Mouse (Mus musculus): ENCODE data around the gene Gas2l2. TPM values are rescaled to one million over a fixed set of nuclear protein-coding genes. Genes with fewer than 3 reads are reported as not detected.

The Gas2l2 gene
- total RNA-seq, 2 experiments from 2014 or later: not detected

DNA sequence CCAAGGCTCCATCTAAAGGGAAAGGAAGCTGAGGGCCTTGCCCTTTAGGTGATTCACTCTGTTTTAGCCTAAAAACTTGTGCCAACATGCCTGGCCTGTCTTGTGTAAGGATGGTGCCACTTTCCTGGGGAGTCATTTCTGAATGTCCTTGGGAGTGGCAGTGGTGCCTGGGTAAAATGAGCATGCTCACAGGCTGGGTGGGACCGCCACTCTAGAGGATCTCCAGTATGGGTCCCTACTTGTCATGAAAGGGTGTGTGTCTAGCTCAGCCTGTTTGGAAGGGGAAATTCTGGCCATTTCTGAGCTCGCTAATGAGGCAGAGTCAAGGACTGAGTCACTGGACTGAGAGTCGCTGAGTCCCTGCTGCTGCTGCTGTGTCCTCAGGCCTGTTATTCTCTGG, 26.4 kb upstream of the Gas2l2 start:
- Histone ChIP-seq H3K27ac (peak overlapping the region; percentile 71), H3K4me3 (no peak overlapping the region)
- TF ChIP-seq CTCF (IDR thresholded peaks at IDR 0.05): no peak
- intact Hi-C loops (cut with DNase I): no loop called here
- DNase-seq: no peak

DNA sequence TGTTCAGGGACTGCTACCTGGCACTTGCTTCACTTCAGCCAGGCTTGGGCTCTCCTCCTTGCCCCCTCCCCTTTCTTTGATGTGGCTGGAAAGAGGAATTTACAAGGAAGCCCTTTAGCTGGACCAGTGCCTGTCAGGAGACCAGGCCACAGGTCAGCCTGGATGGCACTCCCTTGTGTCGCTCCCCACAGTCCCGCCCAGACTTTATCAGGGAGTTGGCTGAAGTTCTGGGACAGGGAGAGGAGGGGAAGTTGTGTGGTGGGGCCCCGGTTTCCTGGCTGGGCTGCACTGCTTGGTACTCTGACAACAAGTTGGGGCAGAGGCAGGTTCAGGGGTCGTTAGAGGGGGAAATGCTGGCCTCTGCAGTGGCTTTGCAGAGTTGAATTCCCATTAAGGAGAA, 25.3 kb upstream of the Gas2l2 start:
- no peak for DNase-seq

DNA sequence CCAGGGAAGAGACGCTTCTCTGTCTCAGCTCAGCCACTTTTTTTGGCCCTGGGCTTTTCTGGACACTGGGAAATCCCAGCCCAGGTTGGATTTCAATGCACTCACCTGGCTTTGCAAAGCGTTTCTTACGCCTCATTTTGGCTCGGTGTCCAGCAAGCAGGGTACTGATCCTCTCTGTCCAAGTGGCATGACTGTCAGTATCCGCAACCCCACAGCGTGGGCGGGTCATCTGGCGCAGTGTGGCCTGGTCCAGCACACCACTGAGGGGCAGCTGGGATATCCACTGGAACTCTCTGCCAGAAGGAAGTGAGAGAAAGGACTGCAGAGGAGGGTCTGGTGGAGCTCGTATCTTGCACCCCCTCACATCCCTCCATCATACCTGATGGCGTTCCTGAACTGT, 22.0 kb upstream of the Gas2l2 start:
- no peak for DNase-seq
- intact Hi-C loops (cut with DNase I): no loop called here
- no peak overlapping the region for H3K4me3 ChIP-seq
- no peak overlapping the region for H3K27ac ChIP-seq
- no peak for TF ChIP-seq CTCF (IDR thresholded peaks at IDR 0.05)

More for the DNA sequence above, 25.3 kb upstream of the Gas2l2 start:
- Histone ChIP-seq H3K4me3 (no peak overlapping the region), H3K27ac (peak overlapping the region; percentile 71)
- intact Hi-C loops (cut with DNase I): no loop called here
- no peak for TF ChIP-seq CTCF (IDR thresholded peaks at IDR 0.05)

DNA sequence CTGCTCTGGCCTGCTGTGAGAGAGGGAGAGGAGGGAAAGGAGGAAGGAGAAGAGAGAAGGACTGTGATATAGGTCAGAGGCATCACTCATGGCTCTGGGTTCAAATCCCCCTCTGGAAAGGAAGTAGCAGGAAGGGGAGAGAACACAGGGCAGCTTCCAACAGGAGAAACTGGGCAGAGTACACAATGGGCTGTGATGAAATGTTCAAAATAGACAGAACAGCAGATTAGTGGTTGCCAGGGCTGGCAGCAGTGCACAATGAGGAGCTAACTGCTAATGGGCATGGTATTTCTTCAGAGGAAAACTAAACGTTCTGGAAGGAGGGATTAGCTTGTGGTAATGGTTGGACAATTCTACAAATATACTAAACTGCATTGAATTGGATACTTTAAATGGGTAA, 21.3 kb upstream of the Gas2l2 start:
- H3K27ac ChIP-seq: no peak overlapping the region
- no peak for TF ChIP-seq CTCF (IDR thresholded peaks at IDR 0.05)
- intact Hi-C loops (cut with DNase I): no loop called here
- H3K4me3 ChIP-seq: no peak overlapping the region
- no peak for DNase-seq

DNA sequence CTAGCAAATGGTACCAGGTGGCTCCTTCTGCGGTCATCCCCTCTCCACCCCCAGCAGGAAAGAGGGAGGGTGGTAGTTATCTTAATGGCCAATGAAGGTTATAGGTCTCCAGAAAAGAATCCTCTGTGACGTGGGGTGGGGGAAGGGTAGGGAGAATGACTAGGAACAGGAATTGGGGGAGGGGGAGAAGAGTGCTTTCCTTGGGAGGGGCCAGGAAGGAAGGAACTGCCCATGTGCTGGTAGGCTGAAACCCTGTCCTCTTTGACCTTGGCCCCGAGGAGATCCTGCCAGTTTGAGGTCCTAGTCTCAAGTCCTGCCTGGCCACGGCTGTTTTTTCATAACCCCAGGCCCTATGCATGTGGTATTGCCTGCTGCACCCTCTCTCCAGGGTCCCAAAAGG, 20.0 kb upstream of the Gas2l2 start:
- Histone ChIP-seq H3K27ac (peak overlapping the region; percentile 67; the same call in 1 of the 2 replicates), H3K4me3 (no peak overlapping the region)
- intact Hi-C loops (cut with DNase I): no loop called here
- no peak for DNase-seq
- TF ChIP-seq CTCF (IDR thresholded peaks at IDR 0.05): no peak

DNA sequence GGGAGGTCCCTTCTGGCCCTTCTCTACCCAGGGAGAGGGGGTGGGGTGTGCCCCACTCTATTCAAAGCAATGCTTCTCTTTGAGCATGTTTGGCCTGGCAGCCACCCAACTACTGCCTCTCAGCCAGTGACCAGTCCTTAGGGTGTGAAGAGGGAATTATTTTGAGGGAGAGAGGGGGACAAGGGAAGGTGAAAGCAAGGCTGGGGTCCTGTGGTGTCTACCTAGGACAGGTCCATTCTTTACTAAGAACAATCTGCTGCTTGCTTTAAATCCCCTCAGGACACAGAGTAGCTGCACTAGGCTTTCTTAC, 19.6 kb upstream of the Gas2l2 start:
- Histone ChIP-seq H3K27ac (peak overlapping the region; percentile 67), H3K4me3 (no peak overlapping the region)
- intact Hi-C loops (cut with DNase I): no loop called here
- no peak for DNase-seq
- TF ChIP-seq CTCF (IDR thresholded peaks at IDR 0.05): no peak

DNA sequence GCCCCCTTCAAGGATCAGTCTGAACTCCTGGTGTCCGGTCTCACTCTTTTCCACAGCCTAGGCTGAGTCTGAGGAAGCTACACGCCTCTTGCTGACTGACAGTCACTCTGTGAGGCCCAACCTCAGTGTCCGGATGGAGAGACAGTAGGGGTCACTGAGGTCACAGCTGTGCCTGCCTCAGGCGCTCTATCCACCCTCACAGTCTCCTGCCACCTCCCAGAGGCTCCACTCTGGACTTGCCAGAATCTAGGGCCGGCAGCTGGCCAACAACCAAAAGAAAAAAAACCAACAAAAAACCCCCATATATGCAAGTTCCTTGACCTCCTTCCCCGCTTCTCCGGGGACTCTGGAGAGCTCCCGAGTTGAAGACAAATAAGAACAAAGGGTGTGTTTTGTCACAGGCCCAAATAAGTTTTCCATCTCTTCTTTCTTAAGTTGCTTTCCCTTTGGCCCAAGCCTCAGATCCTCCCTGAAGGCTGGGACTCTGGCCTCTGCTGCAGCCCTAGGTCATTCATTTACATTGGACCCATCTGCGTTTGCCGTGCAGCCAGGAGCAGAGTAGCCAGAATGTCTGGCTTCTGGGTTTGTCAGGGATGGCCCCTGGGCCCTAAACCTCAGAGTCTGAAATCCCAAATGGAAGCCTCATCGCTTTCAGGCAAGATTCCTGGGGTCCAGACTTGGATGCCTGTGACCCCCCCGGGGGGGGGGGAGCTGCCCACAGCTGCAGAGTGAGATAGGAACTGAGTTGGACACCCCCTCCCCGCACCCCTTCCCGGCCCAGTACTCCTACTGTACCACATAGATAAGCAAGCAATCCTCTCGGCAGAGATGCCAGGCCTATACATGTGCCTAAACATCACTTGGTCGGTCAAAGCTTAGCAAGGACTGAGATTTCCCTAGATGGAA, 19.0 kb upstream of the Gas2l2 start:
- Histone ChIP-seq H3K4me3 (no peak overlapping the region), H3K27ac (peak overlapping the region; percentile 67)
- intact Hi-C loops (cut with DNase I): no loop called here
- no peak for TF ChIP-seq CTCF (IDR thresholded peaks at IDR 0.05)
- DNase-seq: peak; percentile 46

DNA sequence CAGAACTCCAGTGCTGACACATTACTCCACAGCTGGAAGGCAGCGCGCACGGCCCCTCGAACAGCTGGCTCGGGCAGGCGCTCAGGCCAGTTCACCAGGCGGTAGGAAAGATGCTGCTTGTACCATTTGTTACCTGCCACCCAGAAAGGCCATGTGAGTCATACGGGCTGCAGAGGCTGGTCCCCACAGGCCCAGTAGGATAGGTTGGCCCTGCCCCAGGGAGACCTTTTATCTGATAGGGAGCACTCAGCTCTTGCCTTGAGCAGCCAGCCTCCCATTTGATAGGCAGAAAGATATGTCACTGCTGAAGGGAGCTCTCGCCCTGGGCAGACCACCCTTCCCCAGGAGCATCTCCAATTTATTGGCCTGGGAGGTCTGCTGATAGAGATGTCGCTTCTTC, 18.4 kb upstream of the Gas2l2 start:
- intact Hi-C loops (cut with DNase I): no loop called here
- no peak for DNase-seq
- H3K27ac ChIP-seq: peak overlapping the region; percentile 67
- no peak for TF ChIP-seq CTCF (IDR thresholded peaks at IDR 0.05)
- no peak overlapping the region for H3K4me3 ChIP-seq

DNA sequence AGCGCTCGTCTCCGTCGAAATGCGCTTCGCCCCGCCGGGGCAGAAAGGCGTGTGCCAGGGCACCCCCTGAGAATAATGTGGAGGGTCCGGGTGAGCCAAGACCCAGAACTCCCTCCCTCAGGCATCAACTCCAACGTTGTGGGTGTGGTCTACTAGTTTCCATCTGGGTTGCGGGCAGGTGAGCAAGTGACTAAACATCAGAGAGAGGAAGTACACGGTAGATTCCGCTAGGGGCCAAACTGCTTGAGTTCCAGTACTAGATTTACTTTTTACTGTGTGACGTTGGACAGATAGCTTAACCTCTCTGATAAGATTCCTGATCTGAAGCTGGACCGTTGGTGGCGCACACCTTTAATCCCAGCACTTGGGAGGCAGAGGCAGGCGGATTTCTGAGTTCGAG, 15.7 kb upstream of the Gas2l2 start:
- DNase-seq: no peak
- no peak for TF ChIP-seq CTCF (IDR thresholded peaks at IDR 0.05)
- intact Hi-C loops (cut with DNase I): no loop called here
- no peak overlapping the region for H3K4me3 ChIP-seq
- no peak overlapping the region for H3K27ac ChIP-seq

DNA sequence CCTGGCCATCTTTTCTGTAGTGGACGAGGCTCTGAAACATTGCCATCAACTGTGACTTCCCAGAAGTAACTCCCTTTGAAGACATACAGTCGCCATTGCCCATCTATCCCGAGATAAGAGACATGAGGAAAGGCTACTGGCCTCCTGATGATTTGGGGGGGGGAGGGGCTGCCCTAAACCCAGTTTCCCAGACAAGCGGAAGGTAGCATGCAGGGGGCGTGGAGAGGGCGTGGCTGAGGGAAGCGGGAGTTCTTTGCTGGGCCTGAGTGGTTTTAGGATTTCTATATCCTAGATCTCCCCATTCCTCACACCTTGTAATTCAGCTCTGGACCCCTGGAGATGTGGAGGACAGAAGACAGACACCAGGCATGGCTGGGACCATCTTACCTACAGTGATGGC, 14.6 kb upstream of the Gas2l2 start:
- Histone ChIP-seq H3K4me3 (no peak overlapping the region), H3K27ac (no peak overlapping the region)
- intact Hi-C loops (cut with DNase I): loop anchor here (1.0 kb wide), 1 partner anchor 27 kb away; no protein-coding TSS in a partner anchor
- DNase-seq: no peak
- TF ChIP-seq CTCF (IDR thresholded peaks at IDR 0.05): no peak

DNA sequence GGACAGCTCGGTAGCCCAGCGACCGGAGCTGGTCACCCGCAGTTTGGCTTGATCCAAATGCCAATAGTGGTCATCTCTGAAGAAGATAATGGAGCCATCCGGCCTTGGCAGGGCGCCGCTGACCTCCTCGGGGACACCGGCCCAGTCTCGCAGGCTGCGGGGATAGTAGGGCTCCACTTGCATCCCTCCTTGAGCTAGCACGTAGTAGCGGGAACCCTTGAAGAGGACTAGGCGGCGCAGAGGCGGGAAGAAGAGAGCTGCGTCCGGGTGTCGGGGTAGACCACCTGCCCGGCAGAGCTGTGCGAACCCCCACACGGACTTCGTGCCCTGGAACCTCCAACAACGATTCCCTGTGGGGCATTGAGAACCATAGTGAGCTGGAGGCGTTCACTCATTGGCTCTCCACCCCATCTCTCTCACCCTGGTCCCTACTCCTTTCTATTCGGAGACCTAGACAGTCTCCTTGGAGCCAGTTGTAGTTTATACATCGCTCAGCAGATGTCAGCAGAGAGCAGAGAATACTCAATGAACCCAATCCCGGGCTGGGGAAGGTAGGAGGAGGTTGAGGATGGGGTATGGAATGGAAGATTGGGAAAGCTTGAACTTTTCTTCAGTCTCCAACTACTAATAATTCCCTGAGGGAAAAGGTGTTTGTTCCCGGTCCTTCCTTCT, 13.5 kb upstream of the Gas2l2 start:
- Histone ChIP-seq H3K27ac (no peak overlapping the region), H3K4me3 (peak overlapping the region; percentile 54)
- peak; percentile 69 for DNase-seq
- intact Hi-C loops (cut with DNase I): no loop called here
- peak; percentile 83 for TF ChIP-seq CTCF (IDR thresholded peaks at IDR 0.05)

DNA sequence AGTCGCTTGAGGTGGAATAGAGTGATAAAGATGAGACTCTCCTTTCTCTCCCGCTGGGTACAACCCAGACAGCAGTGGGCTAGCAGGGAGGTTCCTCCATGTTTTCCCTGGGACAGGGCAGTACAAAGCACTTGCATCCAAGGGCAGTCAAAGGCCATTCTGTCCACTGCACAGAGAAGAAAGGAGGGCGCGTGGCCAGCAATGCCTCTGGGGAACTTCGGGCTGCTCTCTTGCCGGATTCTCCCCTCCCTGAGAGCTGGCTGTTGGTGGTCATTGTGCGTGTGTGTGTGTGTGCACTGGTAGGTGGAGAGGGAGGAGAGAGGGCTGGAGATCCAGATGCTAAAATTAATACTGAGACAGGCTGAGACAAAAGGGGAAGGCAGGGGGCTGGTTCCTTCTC, 12.0 kb upstream of the Gas2l2 start:
- no peak for TF ChIP-seq CTCF (IDR thresholded peaks at IDR 0.05)
- DNase-seq: peak; percentile 68
- Histone ChIP-seq H3K27ac (peak overlapping the region; percentile 66), H3K4me3 (peak overlapping the region; percentile 86)
- intact Hi-C loops (cut with DNase I): no loop called here

Data from gastrocnemius, adult 2 months (tissue).